Mouse (Mus musculus) CD4-positive naive resting alpha-beta T cell, adult 57 days (primary cell): ENCODE data around the gene Agr2. TPM values are rescaled to one million over a fixed set of nuclear protein-coding genes. Genes with fewer than 3 reads are reported as not detected.

Experiments used
- total RNA-seq: library from RNA; stranded (reverse); gene quantifications from one replicate; pipeline ENCODE4 v1.2.4, GENCODE M21; 2023

Gene Agr2
- total RNA-seq: not detected

GRCm38 (mm10) chr12:35992711-35993110 lies at the start of gene Agr2:
TSS of gene Agr2 (plus strand) at chr12:35992907.

GRCm38 (mm10) chr12:36042348-36042778 lies 49.7 kb downstream of the Agr2 start, which contains the start of gene Tspan13:
TSS of gene Tspan13 (minus strand) at chr12:36042500.

Other genes starting within 250 kb of the Agr2 start
- gene Agr3, start 67.3 kb upstream of the Agr2 start, total RNA-seq: not detected
- 146 TPM for gene Tspan13, start 49.6 kb downstream of the Agr2 start, total RNA-seq
- 35.0 TPM for gene Ankmy2, start 164.2 kb downstream of the Agr2 start, total RNA-seq
- 213 TPM for gene Bzw2, start 165.2 kb downstream of the Agr2 start, total RNA-seq